Mouse (Mus musculus) liver, embryonic 11.5 days (tissue): ENCODE results near the gene Il4. TPM values are rescaled to one million over a fixed set of nuclear protein-coding genes. Genes with fewer than 3 reads are reported as not detected.

Source experiments
- ATAC-seq: fragments of 200-750 bp; cut with Nextera tagmentation; replicated peaks from 2 replicates; pipeline ENCODE4 v1.8.0; 2017; ENCODE audit warnings: moderate number of reproducible peaks, mild to moderate bottlenecking, moderate TSS enrichment, moderate library complexity; ENCODE audit not compliant: low FRiP score
- DNase-seq: peaks from one replicate; pipeline ENCODE4 v3.0.0-alpha.2; 2017; ENCODE audit warnings: low spot score
- H3K27ac ChIP-seq: fragments of 300-500 bp; sonication (generic); 2 replicates; pipeline ENCODE4 v1.5.1; 2014; ENCODE audit warnings: mild to moderate bottlenecking, low read depth, low read length, control low read depth
- H3K27me3 ChIP-seq: fragments of 300-500 bp; sonication (generic); replicated peaks from 2 replicates; pipeline ENCODE4 v1.6.1; 2014; ENCODE audit warnings: low read length, mixed read lengths; ENCODE audit not compliant: control insufficient read depth, insufficient read depth
- H3K36me3 ChIP-seq: fragments of 300-500 bp; sonication (generic); 2 replicates; pipeline ENCODE4 v1.6.1; 2014; ENCODE audit warnings: mild to moderate bottlenecking, low read length, moderate library complexity, mixed read lengths; ENCODE audit not compliant: control insufficient read depth, insufficient read depth
- H3K4me1 ChIP-seq: fragments of 300-500 bp; sonication (generic); replicated peaks from 2 replicates; pipeline ENCODE4 v1.6.1; 2014; ENCODE audit warnings: low read length, mixed read lengths; ENCODE audit not compliant: control insufficient read depth, insufficient read depth
- H3K4me2 ChIP-seq: fragments of 300-500 bp; sonication (generic); 2 replicates; pipeline ENCODE4 v1.6.1; 2014; ENCODE audit warnings: mild to moderate bottlenecking, control low read depth, moderate library complexity
- H3K4me3 ChIP-seq: fragments of 300-500 bp; sonication (generic); 2 replicates; pipeline ENCODE4 v1.5.1; 2014; ENCODE audit warnings: low read depth, low read length, control low read depth
- H3K9ac ChIP-seq: fragments of 300-500 bp; sonication (generic); 2 replicates; pipeline ENCODE4 v1.6.1; 2014; ENCODE audit warnings: low read depth, low read length, control low read depth
- H3K9me3 ChIP-seq: fragments of 300-500 bp; sonication (generic); 2 replicates; pipeline ENCODE4 v1.6.1; 2016; ENCODE audit warnings: low read length, inconsistent platforms, mixed read lengths; ENCODE audit not compliant: control insufficient read depth
- WGBS: fragments of 180-500 bp; shearing (Covaris S2); extraction: QIAGEN DNeasy Blood & Tissue Kit; methylation state at CpG from one replicate; pipeline ENCODE4 v1.1.7; 2014; 5-methylcytosine and 5-hydroxymethylcytosine counted together
- polyA plus RNA-seq: library from polyadenylated mRNA; unstranded; fragments of >200 nt; fragmentation: Nextera tagmentation; extraction: Ambion mirVana; gene quantifications from 2 replicates; pipeline ENCODE4 v1.2.1, GENCODE M21; 2014

The Il4 gene
- polyA plus RNA-seq, 1 experiment from 2014 or later, result 3.2 TPM

DNA sequence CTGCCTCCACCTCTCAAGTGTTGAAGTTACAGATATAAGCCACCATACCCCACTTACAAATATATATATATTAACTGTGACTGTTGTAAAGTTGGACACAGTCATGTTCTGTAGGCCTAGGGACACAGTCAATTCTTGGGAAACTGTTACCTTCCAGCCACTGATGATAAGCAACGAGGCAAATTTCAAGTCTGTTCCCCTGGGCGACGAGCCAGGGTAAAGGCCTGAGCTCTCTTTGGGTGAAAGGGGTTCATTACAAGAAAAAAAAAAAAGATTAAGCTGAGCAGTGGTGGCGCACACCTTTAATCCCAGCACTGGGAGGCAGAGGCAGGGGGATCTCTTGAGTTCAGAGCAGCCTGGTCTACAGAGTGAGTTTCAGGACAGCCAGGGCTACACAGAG lies 1.6 kb upstream of the Il4 start:
- DNase-seq, result no peak
- H3K4me2 ChIP-seq, result no peak overlapping the region
- H3K27ac ChIP-seq, result no peak overlapping the region
- H3K36me3 ChIP-seq, result no peaks in the 10 kb centered on the region
- WGBS, result 61% methylated on average over 4 of the region's 4 CpGs
- no peaks in the 10 kb centered on the region for H3K27me3 ChIP-seq
- peaks cover 59% of the 10 kb centered on the region for H3K4me1 ChIP-seq
- H3K9me3 ChIP-seq, result 0 out of 2 replicates have a peak, but pooled peaks cover 2% of the 10 kb centered on the region
- ATAC-seq, result no peak
- no peak overlapping the region for H3K9ac ChIP-seq
- no peak overlapping the region for H3K4me3 ChIP-seq

DNA sequence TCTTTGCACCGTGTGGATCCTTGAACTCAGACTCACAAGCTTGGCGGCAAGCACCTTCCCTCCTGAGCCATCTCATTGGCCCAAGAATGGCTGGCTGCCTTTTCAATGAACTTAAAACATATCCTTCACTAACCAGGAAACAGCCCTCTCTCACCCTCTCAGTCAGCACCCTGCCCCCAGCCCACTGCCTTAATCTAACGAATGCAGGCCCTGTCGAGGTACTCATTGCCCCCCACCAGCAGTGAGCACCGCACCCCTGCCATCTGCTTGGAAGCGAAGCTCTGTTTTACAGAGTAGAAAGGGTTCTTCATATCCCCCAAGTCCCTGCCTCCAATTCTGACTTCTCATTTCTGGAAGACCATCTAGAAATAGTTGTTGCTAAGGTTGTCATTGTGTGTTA lies 959 bp upstream of the Il4 start:
- 47% methylated on average over 6 of the region's 6 CpGs for WGBS
- no peak overlapping the region for H3K9ac ChIP-seq
- H3K27me3 ChIP-seq, result no peaks in the 10 kb centered on the region
- DNase-seq, result no peak
- no peaks in the 10 kb centered on the region for H3K36me3 ChIP-seq
- 0 out of 2 replicates have a peak, but pooled peaks cover 2% of the 10 kb centered on the region for H3K9me3 ChIP-seq
- H3K4me1 ChIP-seq, result peaks cover 56% of the 10 kb centered on the region
- H3K4me3 ChIP-seq, result no peak overlapping the region
- ATAC-seq, result peak; percentile 79
- H3K4me2 ChIP-seq, result no peak overlapping the region
- no peak overlapping the region; the same call in 1 of the 2 replicates for H3K27ac ChIP-seq

DNA sequence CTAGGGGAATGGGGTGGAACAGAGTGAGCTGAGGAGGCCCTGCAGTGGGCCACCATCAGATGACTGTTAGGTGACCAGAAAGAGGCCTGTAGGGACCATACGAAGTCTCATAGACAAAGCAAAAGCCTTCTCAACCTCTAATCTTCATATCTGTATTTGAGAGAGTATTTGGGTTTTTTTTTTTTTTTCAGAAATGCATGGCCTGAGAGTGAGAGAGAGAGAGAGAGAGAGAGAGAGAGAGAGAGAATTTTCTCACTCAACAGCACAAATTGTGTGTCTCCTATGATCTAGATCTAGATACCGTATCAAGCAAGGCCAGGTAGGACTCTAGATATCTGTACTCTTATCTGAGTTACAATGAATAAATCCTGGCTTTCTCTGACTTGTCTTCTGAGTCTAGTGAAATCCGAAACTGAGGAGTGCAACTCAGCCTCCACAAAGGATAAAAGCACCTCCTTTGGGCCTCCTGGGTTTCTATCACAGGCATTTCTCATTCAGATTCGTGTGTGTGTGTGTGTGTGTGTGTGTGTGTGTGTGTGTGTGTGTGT lies 833 bp downstream of the Il4 start:
- no peak for ATAC-seq
- peak overlapping the region; percentile 58; the same call in 1 of the 2 replicates for H3K27ac ChIP-seq

DNA sequence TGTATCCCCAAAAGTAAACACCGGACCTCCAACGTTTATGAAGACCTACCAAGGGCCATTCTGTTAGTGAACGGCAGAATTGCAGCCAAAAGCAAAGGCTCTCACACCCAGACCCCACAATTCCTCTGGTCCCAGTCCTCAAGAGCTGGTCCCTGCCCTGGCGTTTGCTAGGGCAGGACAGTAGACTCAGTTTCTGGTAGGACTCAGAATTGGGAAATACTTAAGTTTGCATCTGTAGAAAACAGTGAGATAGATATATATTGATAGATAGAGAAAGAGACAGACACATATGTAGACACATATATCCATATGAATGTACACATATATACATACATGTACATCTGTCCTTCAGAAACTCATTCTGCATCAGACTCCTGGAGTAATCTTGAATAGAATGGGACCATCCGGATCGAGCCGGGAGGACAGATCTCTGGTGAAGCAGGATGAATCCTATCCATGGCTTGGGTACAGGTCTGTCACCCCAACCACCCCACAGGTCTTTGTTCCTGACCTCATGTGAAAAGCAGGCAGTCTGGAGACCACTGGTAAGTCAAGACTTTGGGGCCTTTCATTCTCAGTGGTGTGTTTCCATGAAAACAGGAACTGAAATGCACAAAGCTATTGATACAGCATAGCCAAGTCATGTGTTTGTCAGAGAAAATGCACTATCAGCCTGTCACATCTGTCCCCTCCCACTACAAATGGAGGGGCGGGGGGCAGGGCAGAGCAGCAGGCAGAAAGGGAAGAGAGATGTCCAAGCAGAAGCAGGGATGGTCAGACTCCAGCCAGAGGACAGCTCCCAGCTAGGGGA lies 1.5 kb downstream of the Il4 start:
- peak overlapping the region; percentile 40 for H3K9ac ChIP-seq
- H3K27ac ChIP-seq, result peak overlapping the region; percentile 58
- peak overlapping the region; percentile 17 for H3K4me3 ChIP-seq
- ATAC-seq (0 out of 2 replicates have a peak, but pooled peaks have one; percentile 37), DNase-seq (no peak)
- H3K27me3 ChIP-seq, result no peaks in the 10 kb centered on the region
- peak overlapping the region; percentile 54 for H3K4me2 ChIP-seq
- H3K9me3 ChIP-seq, result no peaks in the 10 kb centered on the region
- H3K36me3 ChIP-seq, result no peaks in the 10 kb centered on the region
- H3K4me1 ChIP-seq, result peaks cover 53% of the 10 kb centered on the region
- WGBS, result 64% methylated on average over 8 of the region's 8 CpGs

More for the DNA sequence above, 833 bp downstream of the Il4 start:
- Histone ChIP-seq H3K4me1 (peaks cover 58% of the 10 kb centered on the region), H3K36me3 (no peaks in the 10 kb centered on the region), H3K27me3 (no peaks in the 10 kb centered on the region), H3K4me2 (peak overlapping the region; percentile 54), H3K9me3 (no peaks in the 10 kb centered on the region), H3K4me3 (no peak overlapping the region), H3K9ac (no peak overlapping the region)
- DNase-seq, result no peak
- 51% methylated on average over 4 of the region's 4 CpGs for WGBS

DNA sequence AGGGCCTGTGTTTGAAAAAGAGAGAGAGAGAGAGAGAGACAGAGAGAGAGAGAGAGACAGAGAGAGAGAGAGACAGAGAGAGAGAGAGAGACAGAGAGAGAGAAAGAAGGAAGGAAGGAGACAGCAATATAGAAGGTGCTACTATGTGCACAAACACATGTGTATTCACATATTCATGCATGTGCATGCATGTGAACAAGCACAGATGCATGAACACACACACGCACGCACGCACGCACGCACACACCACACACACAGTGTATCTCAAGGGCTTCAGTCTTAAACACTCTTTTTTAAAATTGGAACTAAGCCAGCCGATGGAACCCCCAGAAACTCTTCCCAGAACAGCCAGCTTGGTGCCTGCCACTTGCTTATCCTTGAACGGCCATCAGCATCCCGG lies 2.9 kb downstream of the Il4 start:
- peak overlapping the region; percentile 54 for H3K4me2 ChIP-seq
- peak overlapping the region; percentile 48; the same call in 1 of the 2 replicates for H3K9ac ChIP-seq
- H3K4me3 ChIP-seq, result 0 out of 2 replicates have a peak overlapping the region, but pooled peaks have one; percentile 7
- 88% methylated on average over 8 of the region's 8 CpGs for WGBS
- H3K36me3 ChIP-seq, result no peaks in the 10 kb centered on the region
- no peak for ATAC-seq
- no peak for DNase-seq
- no peaks in the 10 kb centered on the region for H3K9me3 ChIP-seq
- peak overlapping the region; percentile 64 for H3K27ac ChIP-seq
- peaks cover 43% of the 10 kb centered on the region for H3K4me1 ChIP-seq
- no peaks in the 10 kb centered on the region for H3K27me3 ChIP-seq

DNA sequence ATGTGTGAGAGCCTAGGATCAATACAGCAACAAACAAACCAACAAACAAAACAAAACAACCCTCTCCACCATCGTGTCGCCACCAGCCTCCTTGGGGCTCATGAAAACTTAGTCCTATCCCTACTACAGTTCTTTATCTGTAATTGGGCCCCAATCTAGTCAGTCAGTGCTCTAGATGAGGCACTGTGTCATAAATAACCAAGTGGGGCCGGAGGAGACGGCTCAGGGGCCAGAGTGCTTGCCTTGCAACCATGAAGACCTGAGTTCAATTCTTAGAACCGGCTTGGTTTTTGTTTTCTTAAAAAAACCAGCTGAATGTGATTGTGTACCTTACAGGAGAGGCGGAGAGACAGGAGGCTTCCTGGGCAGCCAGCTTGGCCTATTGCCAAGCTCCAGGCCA lies 3.3 kb downstream of the Il4 start:
- Histone ChIP-seq H3K36me3 (no peaks in the 10 kb centered on the region), H3K4me1 (peaks cover 43% of the 10 kb centered on the region), H3K9me3 (no peaks in the 10 kb centered on the region), H3K4me3 (0 out of 2 replicates have a peak overlapping the region, but pooled peaks have one; percentile 7), H3K27me3 (no peaks in the 10 kb centered on the region), H3K4me2 (peak overlapping the region; percentile 54), H3K27ac (peak overlapping the region; percentile 64), H3K9ac (peak overlapping the region; percentile 48)
- peak; percentile 66; the same call in 1 of the 2 replicates for ATAC-seq
- DNase-seq, result no peak
- 56% methylated on average over 6 of the region's 6 CpGs for WGBS

DNA sequence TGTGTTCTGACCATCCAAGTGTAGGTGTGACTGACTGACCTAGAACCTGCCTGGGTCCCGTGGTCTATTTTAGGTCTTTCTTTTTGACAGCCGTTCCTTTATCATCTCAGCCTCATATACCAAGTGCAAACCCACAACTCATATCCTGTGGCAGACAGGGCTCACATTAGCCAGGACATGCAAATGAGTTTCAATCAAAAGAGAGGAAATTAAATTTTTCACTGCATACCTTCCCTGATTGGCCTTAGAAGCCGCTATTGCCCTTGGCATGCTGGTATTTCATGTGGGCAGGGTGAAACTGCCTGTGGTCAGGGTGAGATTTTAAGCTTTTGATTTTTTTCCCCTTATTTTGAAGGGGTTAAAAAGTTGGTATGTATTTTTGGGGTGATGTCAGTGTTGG lies 8.8 kb downstream of the Il4 start:
- no peaks in the 10 kb centered on the region for H3K9me3 ChIP-seq
- no peak overlapping the region for H3K4me3 ChIP-seq
- H3K4me1 ChIP-seq, result peaks cover 26% of the 10 kb centered on the region
- H3K27ac ChIP-seq, result no peak overlapping the region
- H3K4me2 ChIP-seq, result no peak overlapping the region
- no peaks in the 10 kb centered on the region for H3K36me3 ChIP-seq
- ATAC-seq, result no peak
- 63% methylated on average over 3 of the region's 3 CpGs for WGBS
- no peak for DNase-seq
- H3K9ac ChIP-seq, result no peak overlapping the region
- H3K27me3 ChIP-seq, result no peaks in the 10 kb centered on the region

DNA sequence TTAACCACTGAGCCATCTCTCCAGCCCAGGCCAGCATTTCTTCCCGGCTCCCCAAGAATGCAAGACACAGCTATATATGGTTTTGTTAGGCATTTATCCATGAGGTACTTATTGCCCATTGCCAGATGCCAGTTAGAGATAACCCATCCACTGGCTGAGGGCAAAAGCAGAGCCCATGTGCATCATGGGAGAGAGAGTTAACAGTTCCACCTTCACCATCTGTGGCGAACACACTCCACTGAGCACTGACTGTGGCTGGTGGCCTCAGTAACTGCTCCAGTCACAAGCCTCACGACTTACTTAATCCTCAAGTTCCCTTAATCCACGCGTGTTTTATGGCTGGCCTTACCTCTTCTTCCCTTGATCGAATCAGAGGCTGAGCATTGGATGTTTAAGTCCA lies 9.2 kb downstream of the Il4 start:
- no peak overlapping the region for H3K4me2 ChIP-seq
- H3K4me3 ChIP-seq, result no peak overlapping the region
- peaks cover 25% of the 10 kb centered on the region for H3K4me1 ChIP-seq
- H3K36me3 ChIP-seq, result no peaks in the 10 kb centered on the region
- DNase-seq (no peak), ATAC-seq (peak; percentile 74)
- WGBS, result 59% methylated on average over 6 of the region's 6 CpGs
- no peak overlapping the region for H3K27ac ChIP-seq
- H3K27me3 ChIP-seq, result no peaks in the 10 kb centered on the region
- H3K9me3 ChIP-seq, result no peaks in the 10 kb centered on the region
- H3K9ac ChIP-seq, result no peak overlapping the region
